Mouse (Mus musculus) T-helper 2 cell (primary cell): Measurements from ENCODE around the gene Disp3.

Experiments used
- in situ Hi-C: fragments of 300-600 bp; cut with MboI, MseI; formaldehyde crosslinking; loops from one replicate; pipeline ENCODE4 v1.15.1; 2025; ENCODE audit warnings: high pct_unique_total_duplicates

Disp3 gene

GRCm38 (mm10) chr4:148287476-148288054, at the start of gene Disp3:
Gene Disp3 (minus strand): TSS chr4:148287965.
- in situ Hi-C loops, result loop anchor here (5.0 kb wide), 1 partner anchor 115 kb away; no protein-coding TSS in a partner anchor

DNA sequence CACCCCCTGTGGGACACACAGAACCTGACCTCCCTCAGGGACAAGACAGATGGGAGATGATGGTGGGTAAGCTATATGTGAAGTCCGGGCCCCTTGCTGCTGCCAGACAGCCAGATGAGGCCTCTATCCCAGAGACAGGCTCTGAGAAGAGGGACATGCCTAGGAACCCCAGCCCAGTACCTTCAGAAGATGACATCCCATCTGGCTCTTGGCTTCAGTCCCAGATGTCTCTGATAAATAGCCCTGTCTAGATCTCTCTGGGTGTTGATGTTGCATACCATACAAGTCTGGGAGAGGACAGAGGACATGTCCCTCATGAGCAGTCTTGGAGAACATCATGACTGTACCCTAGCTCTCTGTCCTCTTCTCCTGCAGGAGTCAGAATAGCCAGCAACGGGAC, 42.5 kb upstream of the Disp3 start:
- in situ Hi-C loops, result no loop called here

- in situ Hi-C loops, result no loop called here
Measured at GRCm38 (mm10) chr4:148329431-148329830, 41.7 kb upstream of the Disp3 start.

- in situ Hi-C loops, result no loop called here
Measured at GRCm38 (mm10) chr4:148328237-148328636, 40.5 kb upstream of the Disp3 start.

DNA sequence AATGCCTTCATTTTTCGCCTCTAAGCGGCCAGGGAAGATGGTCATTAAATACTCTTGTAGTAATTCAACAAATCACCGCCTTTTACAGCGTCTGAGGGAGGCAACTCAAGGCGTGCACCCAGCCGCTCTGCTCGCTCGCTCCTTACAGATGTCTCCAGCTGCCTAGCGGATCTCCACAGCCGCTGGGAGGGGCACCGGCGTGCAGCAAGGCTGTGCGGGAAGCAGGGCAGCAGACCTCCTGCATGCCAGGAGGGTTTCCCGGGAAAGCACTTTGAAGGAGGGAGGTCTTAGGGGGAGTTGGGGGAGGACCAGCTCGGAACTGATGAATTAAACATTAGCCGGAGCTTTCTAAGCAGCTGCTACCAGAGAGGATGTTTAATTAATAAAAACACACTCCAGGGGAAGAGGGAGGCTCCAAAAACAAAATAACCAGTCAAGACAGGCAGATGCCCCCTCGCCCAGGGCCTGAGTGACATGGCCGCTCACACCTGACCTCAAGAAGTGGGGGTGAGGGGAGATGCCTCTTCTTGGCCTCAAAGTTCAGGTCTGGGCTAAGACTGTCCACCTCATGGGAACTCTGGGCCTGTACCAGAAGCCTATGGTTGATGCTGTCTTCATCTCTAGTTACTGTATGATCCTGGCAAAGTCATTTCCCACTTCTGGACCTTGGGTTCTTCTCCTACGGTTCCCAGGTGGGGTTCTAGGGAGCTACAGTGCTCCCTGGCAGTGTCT, 39.7 kb upstream of the Disp3 start:
- in situ Hi-C loops, result no loop called here

DNA sequence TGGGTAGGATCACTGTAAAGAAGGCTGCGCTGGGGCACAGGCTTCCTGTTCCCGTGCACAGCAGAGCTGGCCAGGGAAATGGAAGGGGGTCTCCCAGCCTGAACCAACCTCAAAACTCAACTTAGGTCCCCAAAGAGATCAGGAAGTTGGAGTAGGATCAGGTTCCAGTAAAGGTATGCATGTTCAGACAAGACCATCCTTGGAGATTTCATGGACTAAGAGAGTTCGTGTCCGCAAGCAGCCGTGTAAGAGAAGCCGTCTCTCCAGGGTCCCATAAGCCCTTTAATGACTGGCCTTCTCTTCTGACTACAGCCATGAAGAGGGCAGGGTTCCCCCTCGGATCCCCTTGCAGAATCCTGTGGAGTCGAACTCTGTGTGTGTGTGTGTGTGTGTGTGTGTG, 39.0 kb upstream of the Disp3 start:
- in situ Hi-C loops, result no loop called here

DNA sequence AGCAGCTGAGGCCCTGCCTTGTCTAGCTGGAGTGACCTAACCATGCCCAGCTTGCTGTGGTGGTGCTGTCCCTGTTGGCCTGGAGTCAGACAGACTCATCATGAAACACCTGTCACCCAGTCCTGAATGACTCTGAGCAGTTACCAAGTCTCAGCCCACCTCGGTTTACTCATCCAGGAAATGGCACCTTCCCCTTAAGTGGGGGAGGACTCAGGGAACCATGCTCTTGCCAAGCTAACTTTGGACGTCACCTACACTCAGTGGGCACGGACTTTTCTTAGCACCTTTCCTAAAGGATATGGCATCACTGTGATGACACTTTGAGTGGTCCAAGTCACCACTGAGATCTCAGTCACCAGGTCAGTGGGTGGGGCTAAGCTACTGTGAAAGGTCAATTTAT, 38.2 kb upstream of the Disp3 start:
- in situ Hi-C loops, result no loop called here

DNA sequence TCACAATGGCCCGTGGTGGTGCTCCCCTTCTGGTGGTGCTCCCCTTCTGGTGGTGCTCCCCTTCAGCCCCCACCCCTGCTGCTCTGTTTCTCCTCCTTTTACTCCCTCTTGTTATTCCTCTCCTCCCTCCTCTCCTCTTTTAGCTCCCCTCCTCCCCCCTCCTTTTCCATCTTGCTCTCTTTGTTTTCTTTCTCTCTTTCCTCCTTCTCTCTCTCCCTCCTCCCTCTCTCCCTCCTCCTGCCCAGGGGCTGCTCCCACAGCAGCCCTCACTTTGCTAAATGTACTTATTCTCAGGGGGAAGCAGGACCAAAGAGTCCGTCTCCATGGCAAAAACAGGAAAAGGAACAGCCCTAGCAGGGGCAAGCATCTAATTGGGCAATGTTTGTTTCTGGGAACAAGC, 37.3 kb upstream of the Disp3 start:
- in situ Hi-C loops, result no loop called here

DNA sequence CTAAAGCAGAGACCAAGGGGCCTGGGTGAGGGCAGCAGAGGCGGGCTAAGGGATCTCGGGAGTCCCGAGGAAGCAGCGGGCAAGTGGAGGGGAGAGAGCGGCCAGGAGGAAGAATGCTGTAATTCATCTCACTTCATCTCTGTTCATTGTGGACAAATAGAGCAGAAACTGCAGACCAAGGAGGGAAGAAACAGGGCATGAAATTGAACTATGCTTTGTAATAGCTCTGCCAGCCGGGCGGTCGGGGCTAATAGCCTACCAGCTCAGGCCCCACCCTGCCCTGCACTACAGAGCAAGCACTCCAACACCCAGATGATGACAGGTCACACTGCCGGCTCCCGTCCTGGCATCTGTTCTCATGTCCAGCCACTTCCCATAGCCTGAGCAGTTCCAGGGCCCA, 34.4 kb upstream of the Disp3 start:
- in situ Hi-C loops, result no loop called here

GRCm38 (mm10) chr4:148319366-148319765, 31.6 kb upstream of the Disp3 start:
- in situ Hi-C loops, result no loop called here

GRCm38 (mm10) chr4:148315377-148316175, 27.8 kb upstream of the Disp3 start:
- in situ Hi-C loops, result no loop called here

- in situ Hi-C loops, result no loop called here
Measured at GRCm38 (mm10) chr4:148314396-148314795, 26.6 kb upstream of the Disp3 start.

DNA sequence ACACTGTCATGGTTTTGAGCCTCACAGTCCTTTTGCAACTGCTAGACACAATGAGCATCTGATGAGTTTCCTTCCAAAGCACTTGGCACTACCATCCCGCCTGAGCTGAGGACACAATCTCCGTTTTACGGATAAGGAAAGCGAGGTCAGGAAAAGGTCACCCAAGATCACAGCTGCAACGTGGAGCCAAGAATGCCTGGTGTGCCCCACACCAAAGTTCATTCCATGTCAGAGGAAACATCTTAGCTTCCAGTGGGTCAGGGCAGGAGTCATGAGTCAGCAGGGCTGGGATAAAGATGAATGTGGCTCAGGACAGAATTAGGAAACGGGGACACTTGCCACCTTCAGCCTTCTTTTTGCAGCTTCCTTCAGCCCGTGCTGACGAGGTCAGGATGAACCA, 25.8 kb upstream of the Disp3 start:
- in situ Hi-C loops, result no loop called here

DNA sequence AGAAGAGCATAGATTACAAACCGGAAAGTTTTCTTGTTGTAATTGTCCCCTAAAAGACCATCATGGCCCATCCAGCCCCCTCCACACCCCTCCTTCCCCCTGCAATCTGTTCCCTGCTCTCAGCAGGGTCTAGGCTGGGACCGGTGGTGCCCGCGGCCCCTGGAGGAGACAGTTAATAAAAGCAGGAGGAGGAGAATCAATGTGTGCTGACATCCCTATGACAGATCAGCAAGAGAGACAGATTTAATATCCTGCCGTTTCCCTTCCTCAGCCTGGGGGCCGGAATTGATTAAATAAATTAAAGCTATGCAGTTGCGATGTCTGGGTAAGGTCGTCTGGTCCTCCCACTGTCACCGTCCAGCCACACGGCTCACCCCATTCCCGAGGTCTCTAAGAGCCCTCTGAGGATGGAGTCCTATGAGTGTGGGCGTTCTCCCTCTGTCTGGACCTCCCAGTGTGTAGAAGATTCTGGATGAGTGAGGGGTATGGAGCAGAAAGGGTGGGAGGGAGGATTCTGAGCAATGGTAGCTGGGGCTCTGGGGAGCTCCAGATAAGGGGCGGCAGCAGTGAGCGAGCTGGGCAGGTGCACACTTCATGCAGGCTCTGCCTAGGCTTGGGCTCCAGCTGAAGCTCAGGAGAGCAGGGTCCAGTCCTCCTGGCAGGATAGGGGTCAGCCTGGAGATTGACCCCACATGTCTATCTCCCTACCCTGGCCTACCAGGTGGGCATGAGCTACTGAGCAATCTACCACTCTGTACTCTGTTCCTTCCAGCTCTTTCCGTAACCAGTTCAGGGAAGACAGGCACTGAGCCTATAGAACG, 24.7 kb upstream of the Disp3 start:
- in situ Hi-C loops, result no loop called here

DNA sequence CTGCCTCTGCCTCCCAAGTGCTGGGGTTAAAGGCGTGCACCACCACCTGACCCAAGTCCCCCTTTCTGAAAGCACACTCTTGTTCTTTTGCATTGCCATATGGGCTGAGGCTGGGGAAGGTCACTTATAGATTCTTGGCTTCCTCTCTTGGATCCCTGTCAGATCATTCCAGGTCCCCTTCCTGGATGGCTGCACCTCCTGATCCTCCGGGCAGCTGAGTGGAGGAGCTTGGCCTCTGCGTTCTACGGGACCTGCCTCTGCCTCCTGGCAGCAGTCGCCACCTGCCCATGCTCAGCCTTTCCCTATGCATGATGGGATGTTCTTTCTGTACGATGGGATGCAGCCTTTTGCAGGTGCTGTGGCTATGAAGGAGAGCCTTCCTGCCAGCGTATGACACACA, 23.1 kb upstream of the Disp3 start:
- in situ Hi-C loops, result no loop called here

DNA sequence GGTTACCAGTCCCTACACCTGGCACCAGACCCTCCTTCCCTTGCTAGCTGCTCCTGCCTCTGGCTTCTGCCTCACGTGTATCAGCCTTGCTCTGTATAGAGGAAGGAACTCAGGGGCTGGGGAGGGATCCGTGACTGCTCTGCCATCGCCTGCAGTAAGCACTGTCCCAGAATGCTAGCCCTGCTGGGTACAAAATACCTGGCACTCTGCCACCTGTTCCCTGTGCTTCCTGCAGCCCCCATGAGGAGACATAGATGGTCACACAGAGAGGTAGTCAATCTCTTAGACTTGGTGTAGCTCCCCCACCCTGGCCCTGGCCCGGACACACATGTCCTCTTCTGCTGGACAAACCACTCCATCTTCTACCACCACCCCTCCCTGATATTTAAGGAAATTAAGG, 22.4 kb upstream of the Disp3 start:
- in situ Hi-C loops, result no loop called here

DNA sequence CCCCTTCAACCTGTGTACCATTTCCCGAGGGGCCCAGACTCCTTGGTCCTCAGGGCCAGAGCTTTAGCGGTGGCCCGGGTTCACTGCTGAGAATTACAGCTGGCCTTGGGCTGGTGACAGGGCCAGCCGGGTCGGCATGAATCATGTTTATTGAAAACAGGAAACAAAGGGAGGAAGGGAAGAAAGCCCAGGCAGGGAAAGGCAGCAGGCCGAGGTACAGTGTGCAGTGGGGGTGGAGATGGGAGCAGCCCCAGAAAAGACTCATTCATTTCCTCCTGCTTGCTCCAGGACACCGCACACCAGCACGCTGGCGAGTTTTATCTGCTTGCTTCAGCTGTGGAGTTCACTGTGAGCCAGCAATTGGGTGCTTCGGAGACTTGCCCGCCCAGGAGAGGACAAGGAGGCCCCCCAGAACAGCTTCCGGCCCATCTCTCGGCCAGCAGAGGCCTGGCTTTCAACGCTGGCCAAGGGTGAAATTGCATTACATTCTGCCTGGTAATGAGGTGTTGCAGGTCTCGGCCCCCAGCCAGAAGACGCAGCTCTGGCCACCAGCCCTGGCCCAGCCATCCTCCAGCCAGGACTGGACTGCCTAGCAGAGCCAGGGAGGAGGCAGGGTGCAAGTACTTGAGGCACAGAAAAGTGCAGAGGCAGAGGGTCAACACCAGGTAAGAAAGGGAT, 18.8 kb upstream of the Disp3 start:
- in situ Hi-C loops, result no loop called here

DNA sequence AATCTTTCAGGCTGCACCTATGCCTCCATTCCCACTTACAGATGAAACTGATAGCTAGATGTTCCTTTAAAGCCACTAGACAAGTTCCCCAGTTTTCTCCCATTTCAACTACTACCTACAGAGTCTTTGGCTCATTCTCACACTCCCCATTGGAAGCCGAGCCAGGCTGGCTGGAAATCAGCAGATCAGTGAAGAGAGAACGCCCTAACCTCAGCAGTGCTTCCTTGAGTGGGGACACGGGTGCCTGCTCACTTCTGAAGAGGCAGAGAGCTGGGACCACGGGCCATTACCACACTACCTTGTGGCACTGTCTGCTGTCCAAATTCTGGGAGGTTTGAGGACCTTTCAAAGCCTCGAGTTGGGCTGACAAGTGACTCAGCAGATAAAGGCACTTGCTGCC, 11.0 kb upstream of the Disp3 start:
- in situ Hi-C loops, result no loop called here

DNA sequence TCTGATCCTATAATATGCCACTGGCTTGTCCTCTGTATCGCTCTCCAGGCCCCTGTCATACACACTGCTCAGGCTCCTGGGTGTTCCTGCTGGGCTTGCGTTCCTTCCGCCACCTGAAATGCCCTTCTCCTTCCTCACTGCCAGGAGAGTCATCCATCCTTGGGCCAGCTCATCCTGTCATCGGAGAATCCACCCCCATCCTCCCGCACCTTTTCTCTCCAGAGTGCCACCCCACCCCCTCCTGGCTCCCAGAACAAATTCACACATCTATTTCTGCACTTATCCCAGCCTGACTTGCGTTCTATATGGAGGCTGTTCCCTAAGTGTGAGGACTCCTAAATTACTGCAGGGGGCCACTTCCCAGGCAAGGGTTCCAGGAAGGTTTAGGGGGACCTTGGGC, 9.9 kb upstream of the Disp3 start:
- in situ Hi-C loops, result no loop called here

DNA sequence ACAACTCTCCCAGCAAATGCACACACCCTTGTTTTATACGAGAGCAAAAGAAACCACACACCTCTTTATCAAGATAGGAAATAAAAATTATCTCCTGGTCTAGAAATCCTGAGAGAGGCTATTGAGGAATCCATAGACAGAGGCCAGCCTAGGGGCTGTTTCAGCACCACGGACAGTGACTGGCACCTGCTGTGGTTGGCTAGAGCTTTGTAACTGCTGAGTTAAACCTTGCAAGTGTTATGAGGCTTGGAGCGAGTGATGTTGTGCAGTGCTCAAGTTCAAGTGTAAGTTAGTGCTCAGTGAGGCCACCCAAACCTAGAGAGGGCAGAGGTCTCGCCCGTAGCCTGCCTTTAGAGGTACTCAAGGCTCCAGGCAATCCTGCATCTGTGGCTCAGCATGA, 5.6 kb upstream of the Disp3 start:
- in situ Hi-C loops, result no loop called here

DNA sequence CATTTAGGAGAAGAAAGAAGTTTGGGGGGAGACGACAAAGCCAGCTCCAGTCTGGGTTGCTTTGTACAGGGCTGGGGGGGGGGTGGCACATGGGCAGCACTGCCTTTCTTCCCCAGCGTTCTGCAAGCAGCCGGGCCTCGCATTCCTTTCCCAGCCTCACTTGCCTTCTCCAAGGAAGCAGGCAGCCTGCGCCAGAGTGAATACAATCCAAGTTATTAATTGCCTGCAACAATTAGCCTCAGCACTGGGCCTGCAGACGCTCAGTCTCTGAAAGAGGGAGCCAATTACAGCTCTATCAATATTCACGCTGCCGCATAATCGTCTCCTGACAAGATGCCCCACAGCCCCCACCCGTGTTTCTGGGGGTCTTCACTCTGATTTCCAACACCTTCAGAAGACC, 4.1 kb upstream of the Disp3 start:
- in situ Hi-C loops, result no loop called here
